Mouse (Mus musculus) right cerebral cortex, adult 18-20 months (tissue): ENCODE data around the gene Pfdn4.
"Not testable (repeated sequence)": the region's sequence is repeated elsewhere in the genome, so short reads cannot be mapped to it uniquely, and the experiment has no call there.

ENCODE experiments used
- DNase-seq: peaks from one replicate; pipeline ENCODE4 v3.0.0; 2022; ENCODE audit warnings: mixed read lengths

The Pfdn4 gene

DNA sequence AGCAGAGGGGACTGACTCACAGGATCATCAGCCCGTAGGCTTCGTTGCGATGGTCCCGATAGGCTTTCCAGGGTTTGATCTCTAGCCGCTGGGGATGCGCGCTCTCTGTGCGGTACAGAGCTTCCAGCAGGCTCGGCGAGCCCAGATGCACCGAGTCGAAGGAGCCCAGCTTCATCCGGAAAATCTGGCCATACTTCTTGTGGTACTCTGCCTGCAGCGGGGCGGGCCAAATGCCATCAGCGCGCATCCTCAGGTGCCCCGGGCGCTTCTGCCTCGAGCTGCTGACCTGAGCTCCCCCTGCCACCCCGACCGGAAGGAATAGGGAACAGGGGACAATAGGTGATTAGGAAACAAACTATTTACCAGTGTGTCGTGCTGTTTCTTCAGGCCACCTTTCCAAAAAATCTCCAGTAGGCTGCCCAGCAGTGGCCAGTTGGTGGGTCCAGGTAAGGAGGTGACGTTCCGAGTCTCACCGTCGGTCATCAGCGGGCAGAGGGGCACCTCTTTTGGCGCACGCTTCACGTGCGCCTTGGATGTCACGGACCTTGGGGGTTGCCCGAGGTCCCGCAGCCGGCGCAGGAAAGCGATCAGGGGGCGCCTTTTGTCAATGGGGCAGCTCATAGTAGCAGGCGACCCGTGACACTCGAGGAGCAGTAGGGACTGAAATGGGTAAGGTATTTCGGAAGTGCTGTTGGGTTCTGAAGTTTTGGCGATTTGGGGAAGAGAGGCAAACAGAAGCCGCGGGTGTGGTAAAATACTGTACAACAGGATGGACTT, at the start of gene Pfdn4:
Gene Pfdn4 (plus strand): TSS at position 275 of the 777 bp plus-strand sequence.
- DNase-seq = no peak

DNA sequence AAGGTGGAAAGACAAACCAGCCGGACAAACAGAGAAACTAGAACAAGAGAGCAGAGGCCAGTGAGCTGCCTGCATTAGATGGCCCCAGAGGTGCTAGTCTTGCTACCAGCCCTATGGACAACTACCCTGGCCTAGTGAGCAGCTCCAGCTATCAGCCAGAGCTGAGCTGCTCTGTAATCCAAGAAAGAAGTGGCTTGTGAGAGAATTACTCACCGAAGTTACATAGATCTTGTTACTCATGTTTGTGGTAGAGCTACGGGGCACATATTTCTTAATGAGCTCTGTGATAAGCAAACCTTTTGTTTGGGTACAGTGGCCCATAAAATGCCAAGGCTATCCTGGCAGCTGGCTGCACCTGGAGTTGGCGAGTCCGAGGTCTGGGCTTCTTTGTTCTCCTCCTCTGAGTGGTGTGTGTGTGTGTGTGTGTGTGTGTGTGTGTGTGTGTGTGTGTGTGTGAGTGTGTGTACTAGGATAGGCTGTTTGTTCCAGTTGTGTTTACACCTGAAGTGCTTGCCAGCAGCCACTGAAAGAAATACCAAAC, 49.3 kb upstream of the Pfdn4 start:
- no peak for DNase-seq

DNA sequence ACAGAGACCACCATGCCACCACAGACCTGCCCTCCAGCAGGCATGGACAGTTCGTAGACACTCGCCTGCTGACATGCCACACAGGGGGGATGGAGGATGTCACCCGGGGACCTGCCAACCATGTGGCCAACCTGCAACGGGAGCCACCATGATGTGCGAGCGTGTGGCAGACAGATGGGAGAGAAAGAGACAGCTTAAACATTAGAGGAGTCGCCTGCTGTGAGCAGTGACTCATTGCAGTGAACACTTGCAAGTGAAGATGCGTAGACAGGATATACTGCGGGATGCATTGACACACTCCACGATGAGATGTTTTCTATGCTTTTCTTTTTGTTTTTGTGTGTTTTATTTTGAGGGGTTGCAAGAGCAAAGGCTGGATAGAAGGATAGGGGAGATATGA, 48.6 kb upstream of the Pfdn4 start:
- DNase-seq = peak; percentile 30

DNA sequence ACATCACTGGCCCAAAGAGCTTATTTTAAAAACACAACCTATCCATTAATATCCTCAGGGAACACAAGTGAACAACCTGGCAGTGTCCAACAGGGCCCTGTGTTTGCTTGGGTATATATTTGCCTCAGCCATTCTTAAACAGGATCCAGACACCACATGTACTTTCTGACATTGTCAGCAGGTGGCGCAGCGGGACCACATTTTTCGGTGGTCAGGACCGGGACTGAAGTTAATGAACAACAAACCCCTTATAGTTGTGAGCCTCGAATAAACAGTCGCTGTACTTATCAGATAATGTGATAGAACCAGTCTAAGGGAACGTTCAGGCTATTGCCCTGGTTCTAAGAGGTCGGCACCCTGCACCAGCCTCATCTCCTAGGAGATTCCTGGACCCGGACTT, 45.3 kb upstream of the Pfdn4 start:
- peak; percentile 48 for DNase-seq

DNA sequence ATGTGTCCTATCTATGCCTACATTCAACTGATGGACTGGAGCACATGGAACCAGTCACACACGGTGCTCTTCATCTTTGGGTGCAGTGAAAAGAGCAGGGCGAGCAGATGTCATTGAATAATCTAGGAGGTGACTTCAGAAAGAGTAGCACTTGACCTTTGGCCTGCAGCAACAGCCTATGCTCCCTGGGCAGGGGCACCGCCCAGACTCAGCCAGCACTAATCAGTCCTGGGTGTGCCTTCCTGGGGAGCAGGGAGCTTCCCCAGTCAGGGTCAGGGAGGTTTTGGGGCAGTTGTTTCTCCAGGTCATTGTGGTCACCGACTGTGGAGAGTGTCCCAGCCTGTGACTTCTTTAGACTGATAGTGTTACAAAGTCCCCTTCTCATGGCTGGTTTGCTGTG, 42.4 kb upstream of the Pfdn4 start:
- not testable (repeated sequence) for DNase-seq

DNA sequence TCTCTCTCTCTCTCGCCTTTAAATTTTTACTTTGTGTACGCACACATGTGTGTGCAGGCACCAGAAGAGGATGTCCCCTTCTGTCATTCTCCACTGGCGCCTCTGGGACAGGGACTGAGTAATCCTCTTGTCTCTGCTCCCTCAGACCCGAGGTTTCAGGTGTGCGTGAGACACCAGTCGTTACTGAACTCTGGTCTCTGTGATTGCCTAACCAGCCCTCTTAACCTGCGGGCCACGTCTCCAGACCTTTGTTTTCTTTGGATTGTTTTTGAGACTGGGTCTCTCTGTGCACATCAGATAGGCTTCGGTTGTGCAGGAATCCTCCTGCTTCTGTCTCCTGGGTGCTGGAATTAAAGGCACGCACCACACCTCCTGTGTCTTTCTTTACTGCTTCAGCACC, 37.0 kb upstream of the Pfdn4 start:
- no peak for DNase-seq

DNA sequence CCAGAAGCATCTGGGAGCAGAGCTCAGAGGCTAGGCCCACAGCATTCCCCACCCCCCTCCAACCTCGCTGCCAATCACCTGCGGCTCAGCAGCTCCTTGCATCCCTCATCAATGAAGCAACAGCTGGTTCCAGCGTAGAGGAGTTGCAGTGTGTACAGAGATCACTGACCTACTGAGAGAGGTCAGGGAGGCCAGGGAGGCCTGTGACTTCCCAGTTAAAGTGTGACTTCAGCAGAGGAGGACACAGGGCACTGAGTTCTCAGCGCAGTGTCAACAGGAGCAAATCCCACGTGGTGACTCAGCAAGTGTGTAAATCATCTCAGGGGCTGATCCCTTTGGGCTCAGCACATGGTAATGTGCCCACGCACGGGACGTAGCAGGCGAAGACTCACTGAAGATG, 36.4 kb upstream of the Pfdn4 start:
- DNase-seq = no peak

DNA sequence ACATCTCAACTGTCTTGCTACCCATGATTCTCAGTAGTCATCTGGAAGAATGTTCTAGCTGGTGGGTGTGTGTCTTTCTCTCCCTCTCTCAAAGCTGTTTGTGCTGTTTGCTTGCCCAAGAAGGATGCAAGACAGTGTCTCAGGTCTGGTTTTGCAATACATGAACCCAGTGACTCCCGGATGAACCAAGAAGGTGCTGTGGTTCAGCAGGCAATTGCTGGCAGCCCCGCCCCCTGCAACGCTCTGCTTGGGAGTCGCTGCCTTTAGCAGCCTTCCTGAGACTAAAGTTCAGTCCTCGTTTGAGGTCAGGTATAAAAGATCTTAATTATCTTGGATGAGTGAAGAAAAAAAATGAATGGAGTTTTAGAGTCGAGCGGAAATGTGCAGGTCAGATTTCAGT, 34.6 kb upstream of the Pfdn4 start:
- no peak for DNase-seq

DNA sequence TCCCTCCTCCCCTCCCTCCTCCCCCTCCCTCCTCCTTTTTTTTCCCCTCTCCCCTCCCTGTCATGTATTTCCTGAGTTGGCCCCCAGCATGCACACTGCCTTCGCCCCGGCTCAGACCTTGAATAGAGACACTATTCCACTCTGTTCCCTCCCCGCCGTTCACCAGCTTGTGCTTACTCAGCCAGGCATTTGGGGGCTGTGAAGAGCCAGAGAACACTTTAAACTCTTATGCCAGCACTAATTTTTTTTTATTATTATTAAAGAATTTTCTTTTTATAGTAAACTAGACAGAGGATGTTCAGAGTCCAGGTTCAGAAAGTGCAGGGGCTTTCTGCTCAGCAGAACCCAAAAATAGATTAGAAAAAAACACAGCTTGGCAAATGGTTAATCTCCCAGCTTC, 31.4 kb upstream of the Pfdn4 start:
- DNase-seq = no peak

DNA sequence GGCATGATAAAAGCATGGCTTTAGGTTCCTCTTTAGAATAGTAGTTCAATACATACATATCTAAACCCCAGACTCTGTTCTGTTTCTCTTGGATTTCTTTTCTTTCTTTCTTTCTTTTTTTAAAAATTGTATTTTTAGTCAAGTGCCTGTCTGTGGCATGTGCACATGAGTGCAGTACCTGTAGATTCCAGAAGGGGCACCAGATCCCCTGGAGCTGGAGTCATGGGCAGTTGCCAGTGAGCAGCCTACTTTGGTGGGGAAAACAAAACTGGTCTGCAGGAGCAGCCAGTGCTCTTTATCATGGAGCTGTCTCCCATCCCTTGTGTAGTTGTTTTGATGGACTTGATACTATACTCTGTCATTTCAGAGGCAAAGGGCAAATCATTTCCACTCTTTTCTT, 28.2 kb upstream of the Pfdn4 start:
- no peak for DNase-seq

DNA sequence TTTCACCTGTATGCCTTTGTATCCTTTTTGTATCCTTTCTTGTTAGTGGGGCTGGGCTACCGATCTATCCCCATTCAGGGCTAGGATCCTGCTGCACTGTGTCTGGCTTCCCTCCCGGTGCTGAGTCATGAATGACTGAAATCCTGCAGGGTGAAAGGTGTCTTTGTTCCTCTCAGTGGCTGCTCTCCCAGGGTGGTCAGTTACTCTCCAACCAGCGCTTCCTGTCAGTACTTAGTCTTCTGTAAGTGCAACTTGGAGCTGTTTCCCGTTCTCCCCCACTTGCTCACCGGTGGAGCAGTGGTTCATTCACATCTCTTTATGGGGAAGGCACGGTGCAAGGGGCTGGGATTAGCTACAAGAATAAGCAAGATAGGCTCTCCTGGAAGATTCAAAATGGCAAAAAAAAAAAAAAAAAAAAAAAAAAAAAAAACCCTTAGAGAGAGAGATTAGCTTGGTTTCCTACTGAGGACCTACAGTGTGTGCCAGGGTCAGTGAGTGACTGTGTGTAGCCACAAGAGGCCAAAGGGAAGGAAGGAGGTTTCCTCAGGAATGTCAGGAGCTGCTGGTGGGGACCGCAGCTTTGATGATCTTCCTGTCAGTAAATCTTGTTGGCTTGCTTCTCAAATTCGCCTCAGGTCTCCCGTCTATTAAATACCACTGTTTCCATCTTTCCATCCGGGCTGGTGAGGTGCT, 26.5 kb upstream of the Pfdn4 start:
- DNase-seq = peak; percentile 34

DNA sequence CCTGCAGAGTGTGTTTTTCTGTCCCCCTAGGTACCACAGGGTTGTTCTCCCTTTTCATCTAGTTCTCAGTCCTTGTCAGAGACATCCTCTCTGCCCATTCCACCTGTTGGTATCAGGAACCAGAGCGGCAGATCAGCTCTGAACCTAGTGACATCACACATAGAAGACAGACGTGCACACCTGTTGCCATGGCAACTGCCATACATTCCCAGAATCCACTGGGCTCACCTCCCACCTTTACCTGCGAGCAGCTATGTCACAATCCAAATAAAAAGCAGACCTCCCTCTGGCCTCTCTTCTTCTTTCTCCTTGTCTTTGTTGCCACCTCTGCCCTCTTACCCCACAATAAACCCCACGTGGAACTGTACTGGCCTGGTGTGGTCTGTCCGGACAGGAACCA, 25.6 kb upstream of the Pfdn4 start:
- DNase-seq = no peak

DNA sequence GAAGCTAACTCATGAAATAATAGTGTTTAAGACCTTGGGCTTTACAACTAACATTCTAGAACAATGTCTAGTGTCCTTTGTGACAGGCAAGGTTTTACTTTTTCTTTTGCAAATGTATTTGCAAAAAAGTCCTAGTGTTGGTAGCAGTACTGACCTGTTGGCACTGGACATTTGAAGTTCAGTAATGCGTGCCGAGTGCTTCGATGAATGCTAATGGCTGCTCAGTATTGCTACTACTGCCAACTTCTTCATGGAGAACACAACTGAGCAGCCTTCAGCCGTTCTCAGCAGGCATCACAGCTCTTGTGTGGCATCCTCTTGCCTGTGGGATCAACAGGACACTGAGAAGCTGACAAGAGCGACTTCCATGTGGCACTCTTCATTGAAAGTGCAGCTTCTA, 22.1 kb upstream of the Pfdn4 start:
- DNase-seq = no peak

DNA sequence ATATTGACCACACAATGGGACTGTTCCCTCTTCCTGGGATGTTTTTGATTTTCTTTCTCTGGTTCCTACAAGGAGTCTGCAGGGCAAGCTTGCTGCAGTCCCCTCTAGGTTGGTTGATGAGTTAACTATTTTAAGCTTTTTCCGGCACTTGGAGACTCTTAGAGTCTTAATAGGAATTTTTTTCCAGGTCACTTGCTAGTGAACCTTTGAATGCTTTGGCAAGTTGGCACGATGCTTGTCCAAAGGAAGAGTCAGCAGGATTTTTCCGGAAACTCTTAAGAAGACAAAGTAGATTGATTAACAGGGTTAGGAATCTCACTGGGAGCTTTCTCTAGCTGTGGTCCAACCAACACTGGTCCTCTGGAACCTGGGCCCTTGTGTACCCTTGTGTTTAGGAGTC, 21.1 kb upstream of the Pfdn4 start:
- DNase-seq = no peak

DNA sequence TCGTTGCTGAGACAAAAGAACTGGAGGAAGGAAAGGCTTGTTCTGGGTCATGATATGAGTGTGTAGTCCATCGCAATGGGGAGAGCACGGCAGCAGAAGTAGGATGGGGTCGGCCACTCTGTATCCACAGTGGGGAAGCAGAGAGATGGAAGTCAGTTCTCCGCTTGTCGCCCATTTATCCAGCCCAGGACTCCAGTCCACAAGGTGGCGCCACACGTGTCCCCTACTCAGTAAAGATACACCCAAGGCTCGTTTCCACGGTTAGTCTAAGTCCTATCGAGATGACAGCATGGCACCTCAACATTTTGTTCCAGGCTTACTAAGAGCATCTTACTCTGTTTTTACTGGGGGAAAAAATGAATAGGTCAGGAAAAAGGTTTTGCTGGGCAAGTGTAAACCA, 20.0 kb upstream of the Pfdn4 start:
- no peak for DNase-seq

DNA sequence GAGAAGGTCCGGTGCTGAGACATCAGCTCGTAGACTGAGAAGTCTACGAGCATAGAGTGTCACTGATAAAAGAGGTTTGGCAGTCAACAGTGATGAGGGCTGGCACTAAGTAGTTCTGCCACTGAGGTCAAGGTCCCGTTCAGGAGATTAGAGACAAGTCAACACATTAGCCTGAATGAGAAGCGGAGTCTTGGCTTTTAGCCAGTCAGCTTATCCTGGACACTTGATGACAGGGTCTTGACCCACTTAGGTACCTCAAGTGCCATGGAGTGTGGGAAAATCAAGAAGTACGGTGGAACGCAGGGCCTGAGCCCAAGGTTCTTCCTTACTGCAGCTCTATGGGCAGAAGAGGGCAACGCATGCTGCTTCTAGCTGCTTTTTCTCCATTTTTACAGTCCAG, 19.6 kb upstream of the Pfdn4 start:
- no peak for DNase-seq

DNA sequence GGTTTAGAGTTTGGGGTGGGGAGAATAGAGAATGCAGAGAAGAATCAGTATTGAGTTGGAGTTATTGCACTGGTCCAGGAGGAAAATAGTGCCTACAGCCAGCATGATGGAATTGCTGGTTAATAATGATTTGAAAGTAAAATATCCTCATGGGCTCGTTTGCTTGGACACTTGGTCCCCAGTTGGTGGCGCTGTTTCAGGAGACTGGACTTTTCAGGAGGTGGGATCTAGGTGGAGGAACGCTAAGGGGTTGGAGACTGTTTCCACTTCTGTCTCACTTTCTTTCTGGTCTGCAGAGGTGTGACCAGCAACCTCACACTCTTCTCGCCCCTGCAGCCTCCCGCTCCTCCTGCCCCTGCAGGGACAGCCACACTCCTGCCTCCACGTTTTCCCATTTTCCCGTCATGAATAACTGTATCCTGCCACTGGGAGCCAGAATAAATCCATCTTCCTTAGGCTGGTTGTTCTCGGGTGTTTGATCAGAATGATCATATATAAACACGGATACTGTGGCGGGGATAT, 14.1 kb upstream of the Pfdn4 start:
- DNase-seq = no peak

DNA sequence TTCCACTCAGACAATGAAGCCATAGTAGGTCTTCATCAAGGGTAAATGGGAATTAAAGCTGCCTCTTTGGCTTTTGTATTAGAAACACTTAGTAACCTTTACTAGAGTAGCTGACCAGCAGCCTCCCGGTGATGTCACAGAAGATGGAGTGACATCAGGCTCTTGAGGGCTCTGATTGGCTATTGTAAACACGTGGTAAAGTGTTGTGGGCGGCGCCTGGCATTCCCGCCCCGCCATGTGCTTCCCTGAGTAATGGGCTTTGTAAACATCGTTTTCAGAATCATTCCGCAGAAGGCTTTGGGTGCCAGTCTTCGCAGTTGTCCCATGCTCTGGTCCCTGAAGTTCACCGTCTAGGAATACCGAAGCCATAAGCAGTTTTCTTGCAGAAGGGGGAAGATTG, 12.3 kb upstream of the Pfdn4 start:
- DNase-seq = no peak

DNA sequence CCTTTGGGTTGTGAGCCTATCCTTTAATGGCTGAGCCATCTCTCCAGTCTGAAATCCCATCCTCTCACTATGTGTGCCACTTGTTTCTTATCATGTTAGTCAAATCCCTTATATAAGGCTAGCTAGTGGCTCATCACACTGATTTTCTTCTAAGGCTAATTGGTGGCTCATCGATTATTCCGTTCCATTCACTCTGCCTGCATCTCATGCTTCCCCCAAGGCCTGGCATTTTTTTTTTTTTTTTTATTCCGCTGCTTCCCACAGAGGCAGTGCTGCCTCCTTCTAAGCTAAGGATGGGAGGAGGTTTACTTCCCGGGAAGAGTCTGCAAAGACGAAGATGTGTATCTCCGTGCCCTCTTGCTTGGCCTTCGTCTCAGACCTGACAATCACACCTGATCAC, 9.0 kb upstream of the Pfdn4 start:
- DNase-seq = no peak

DNA sequence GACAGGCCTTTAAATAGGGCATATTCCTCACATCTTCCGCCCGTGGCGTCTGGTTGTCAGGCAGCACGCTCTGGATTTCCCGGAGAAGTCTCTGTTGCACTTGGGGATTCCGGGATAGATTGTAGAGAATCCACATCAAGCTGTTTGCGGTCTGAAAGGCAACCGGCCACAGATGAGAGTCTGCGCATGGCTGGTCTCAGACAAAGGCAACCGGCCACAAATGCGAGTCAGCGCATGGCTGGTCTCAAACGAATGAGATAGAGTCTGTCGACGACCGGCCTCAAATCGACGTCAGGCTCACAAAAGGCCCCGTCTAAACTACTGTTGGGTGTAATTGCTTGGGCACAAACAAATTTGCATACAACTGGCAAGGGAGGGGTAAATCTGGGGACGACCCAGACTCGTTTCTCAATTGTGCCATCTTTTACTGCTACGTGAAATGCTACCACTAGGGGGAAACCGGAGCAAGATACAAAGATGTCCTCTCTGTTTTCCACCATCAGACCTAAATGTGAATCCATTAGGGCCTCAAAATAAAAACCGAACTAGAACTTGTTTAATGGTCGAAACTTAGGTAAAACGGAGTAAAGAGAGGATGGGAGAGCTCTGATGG, 8.2 kb upstream of the Pfdn4 start:
- DNase-seq = no peak

DNA sequence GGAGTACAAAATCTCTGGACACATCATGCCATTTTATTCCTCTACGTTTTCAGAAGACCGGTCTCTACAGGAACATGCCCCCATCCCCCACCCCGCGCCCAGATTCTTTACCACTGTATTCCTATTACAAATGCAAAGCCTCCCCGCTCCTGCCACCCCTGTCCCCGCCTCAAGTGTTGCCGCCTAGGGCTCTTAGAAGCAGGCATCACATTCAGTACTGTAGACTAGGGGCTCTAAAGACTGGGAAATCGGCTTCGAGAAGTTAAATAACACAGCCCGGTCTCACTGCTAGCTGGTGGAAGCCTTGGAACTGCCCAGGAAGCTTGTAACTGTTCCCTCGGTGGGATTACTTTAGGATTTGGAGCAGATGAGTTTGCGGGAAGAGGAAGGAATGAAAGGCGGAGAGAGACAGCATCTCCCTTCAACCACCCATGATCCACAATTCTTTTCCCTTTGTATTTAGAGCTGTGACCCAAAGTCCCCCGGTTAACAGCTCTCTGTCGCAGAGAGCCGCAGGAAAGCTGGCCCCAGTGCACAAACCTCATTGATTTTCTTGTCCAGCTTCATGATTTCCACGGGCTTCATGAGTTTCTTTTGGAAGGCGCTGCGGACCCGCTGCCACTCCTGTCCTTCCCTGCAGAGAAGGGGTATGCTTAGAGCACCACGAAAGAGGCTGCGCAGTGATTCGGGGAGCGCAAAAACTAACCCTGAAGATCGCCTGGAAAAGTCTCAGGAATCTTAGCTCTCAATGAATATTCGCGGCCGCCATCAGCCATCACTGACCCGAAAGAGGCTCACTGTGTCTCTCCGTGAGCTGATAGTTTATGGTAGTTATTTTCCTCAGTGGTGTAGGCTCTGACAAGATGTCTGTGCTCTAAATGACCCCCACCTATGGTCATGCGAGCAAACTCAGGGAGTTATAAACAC, 1.2 kb upstream of the Pfdn4 start:
- no peak for DNase-seq

DNA sequence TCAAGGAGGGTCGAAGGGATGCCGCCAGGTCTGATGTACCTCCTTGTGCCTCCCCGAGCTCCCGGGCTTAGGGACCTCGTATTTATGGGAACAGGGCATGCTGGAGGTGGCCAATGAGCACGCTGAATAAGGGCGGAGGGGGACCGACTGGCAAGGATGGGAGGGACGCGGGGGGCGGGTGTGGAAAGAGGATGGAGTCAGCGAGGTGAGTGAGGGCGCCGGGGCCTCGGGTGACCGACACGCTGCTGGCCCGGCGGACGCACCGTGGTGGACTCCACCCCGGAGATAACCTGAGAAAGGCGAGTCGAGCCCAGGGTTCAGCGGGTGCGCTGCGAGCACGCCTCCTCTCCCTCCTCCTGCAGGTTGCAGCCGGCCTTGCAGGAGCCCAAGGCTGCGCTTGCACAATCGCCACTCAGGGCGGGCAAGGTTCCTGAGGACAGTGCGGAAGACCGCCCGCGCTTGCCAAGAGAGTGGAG, 901 bp downstream of the Pfdn4 start, which contains the start of gene Cyp24a1:
Gene Cyp24a1 (minus strand): TSS at position 55 of the 476 bp plus-strand sequence.
- DNase-seq = no peak
